8 mouse cellular contexts compared by ENCODE assay signal in the genomic region with DNA sequence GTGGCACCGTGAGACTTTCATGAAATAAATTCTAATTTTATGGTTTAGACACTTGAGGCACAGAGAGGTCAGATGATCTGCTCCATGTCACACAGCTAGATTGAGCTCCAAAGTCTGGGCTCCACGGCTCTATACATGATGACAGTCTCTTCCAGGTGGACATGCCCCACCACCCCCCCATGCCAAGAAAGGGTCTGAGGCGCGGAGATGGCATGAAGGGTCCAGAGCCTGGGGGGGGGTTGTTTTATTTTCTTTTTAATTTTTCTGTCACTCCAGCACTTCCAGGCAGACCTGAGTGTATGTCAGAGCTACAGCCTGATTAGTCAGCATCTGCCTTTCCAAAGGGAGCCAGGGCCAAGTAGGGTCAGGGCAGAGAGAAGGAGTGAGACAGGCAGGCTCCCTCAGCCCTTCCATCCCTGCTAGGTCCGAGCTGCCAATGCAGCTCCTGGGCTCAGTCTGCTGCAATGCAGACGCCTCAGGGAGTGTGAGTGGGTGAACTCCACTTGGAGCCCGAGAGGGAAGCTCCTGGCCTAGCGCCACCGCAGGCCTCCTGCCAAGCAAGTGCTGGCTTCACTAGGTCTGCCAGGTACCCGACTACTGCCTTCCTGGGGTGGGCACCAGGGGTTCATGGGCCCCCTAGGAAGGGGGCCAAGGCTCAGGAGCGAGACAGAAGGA. TPM values are rescaled to one million over a fixed set of nuclear protein-coding genes. Genes with fewer than 3 reads are reported as not detected.
DNase-seq lines count a peak whose midpoint lies in the region; ATAC-seq and TF ChIP-seq lines count a peak whose summit lies in the region.

No protein-coding gene starts in this region.

- no peaks in the 10 kb centered on the region for H3K9me3 ChIP-seq in forebrain, embryonic 14.5 days (replicated peaks; ENCODE audit: control insufficient read depth, low read length)
- no peaks in the 10 kb centered on the region for H3K9me3 ChIP-seq in forebrain, embryonic 10.5 days
- H3K9me3 ChIP-seq in heart, postnatal 0 days (replicated peaks; ENCODE audit: control insufficient read depth, low read length), result no peaks in the 10 kb centered on the region
- no peaks in the 10 kb centered on the region for H3K9me3 ChIP-seq in liver, embryonic 12.5 days (replicated peaks)
- no peaks in the 10 kb centered on the region for H3K9me3 ChIP-seq in intestine, postnatal 0 days (ENCODE audit: control insufficient read depth)

- H3K9ac ChIP-seq in forebrain, embryonic 14.5 days (ENCODE audit: low read length), result no peak overlapping the region
- H3K9ac ChIP-seq in heart, postnatal 0 days (replicated peaks; ENCODE audit: low read depth, low read length), result 0 out of 2 replicates have a peak overlapping the region, but pooled peaks have one; percentile 26
- H3K9ac ChIP-seq in liver, embryonic 12.5 days, result peak overlapping the region; percentile 19
- no peak overlapping the region for H3K9ac ChIP-seq in intestine, postnatal 0 days (ENCODE audit: low read depth, low read length)

- H3K36me3 ChIP-seq in forebrain, embryonic 14.5 days (ENCODE audit: control insufficient read depth, insufficient read depth, low read length), result no peaks in the 10 kb centered on the region
- no peaks in the 10 kb centered on the region for H3K36me3 ChIP-seq in forebrain, embryonic 10.5 days (replicated peaks)
- H3K36me3 ChIP-seq in heart, postnatal 0 days (replicated peaks; ENCODE audit: control insufficient read depth, insufficient read depth, low read length), result no peaks in the 10 kb centered on the region
- H3K36me3 ChIP-seq in liver, embryonic 12.5 days, result peaks cover 9% of the 10 kb centered on the region
- no peaks in the 10 kb centered on the region; the same call in 1 of the 2 replicates for H3K36me3 ChIP-seq in intestine, postnatal 0 days (ENCODE audit: control insufficient read depth, insufficient read depth)

- H3K4me1 ChIP-seq in forebrain, embryonic 14.5 days (ENCODE audit: control insufficient read depth, insufficient read depth, low read length), result peaks cover 3% of the 10 kb centered on the region
- H3K4me1 ChIP-seq in forebrain, embryonic 10.5 days, result peaks cover 20% of the 10 kb centered on the region
- peaks cover 11% of the 10 kb centered on the region; the same call in 1 of the 2 replicates for H3K4me1 ChIP-seq in heart, postnatal 0 days (ENCODE audit: control insufficient read depth, insufficient read depth)
- H3K4me1 ChIP-seq in liver, embryonic 12.5 days, result peaks cover 60% of the 10 kb centered on the region
- H3K4me1 ChIP-seq in intestine, postnatal 0 days (replicated peaks; ENCODE audit: control insufficient read depth, insufficient read depth, low read length), result peaks cover 6% of the 10 kb centered on the region; the same call in 1 of the 2 replicates

- peak; percentile 42; the same call in 1 of the 2 replicates for ATAC-seq in forebrain, embryonic 14.5 days
- no peak for ATAC-seq in heart, postnatal 0 days (ENCODE audit: insufficient read depth, low read depth)
- no peak for ATAC-seq in liver, embryonic 12.5 days
- ATAC-seq in intestine, postnatal 0 days, result no peak
- ATAC-seq in erythroid progenitor cell, adult 5-6 weeks (replicated peaks; ENCODE audit: low FRiP score, poor library complexity, severe bottlenecking), result no peak

- no peak overlapping the region for H3K4me3 ChIP-seq in forebrain, embryonic 14.5 days (ENCODE audit: low read depth, low read length)
- H3K4me3 ChIP-seq in forebrain, embryonic 10.5 days, result no peak overlapping the region
- H3K4me3 ChIP-seq in heart, postnatal 0 days (ENCODE audit: low read depth, low read length), result no peak overlapping the region
- H3K4me3 ChIP-seq in liver, embryonic 12.5 days, result no peak overlapping the region
- H3K4me3 ChIP-seq in intestine, postnatal 0 days (ENCODE audit: low read depth, low read length), result no peak overlapping the region

- no peak for TF ChIP-seq EP300 in heart, postnatal 0 days (IDR thresholded peaks at IDR 0.05; ENCODE audit: low read depth)

- DNase-seq in forebrain, embryonic 14.5 days (ENCODE audit: low spot score), result peak; percentile 61
- DNase-seq in forebrain, embryonic 10.5 days (ENCODE audit: extremely low spot score, low spot score), result no peak
- DNase-seq in thymus, postnatal 4 days, result peak; percentile 22
- DNase-seq in thymus, postnatal 25 days, result no peak
- no peak for DNase-seq in heart, postnatal 0 days (ENCODE audit: low spot score)

- no peak overlapping the region for H3K27ac ChIP-seq in forebrain, embryonic 14.5 days (ENCODE audit: low read depth, low read length)
- H3K27ac ChIP-seq in forebrain, embryonic 10.5 days, result no peak overlapping the region
- no peak overlapping the region for H3K27ac ChIP-seq in heart, postnatal 0 days (ENCODE audit: low read depth)
- peak overlapping the region; percentile 92 for H3K27ac ChIP-seq in liver, embryonic 12.5 days
- H3K27ac ChIP-seq in intestine, postnatal 0 days (ENCODE audit: low read depth, low read length), result no peak overlapping the region

- no peak for TF ChIP-seq CTCF in heart, postnatal 0 days (IDR thresholded peaks at IDR 0.05; ENCODE audit: low read depth)
- TF ChIP-seq CTCF in intestine, postnatal 0 days (IDR thresholded peaks at IDR 0.05; ENCODE audit: low read depth), result no peak

- H3K4me2 ChIP-seq in forebrain, embryonic 14.5 days (ENCODE audit: low read length), result no peak overlapping the region
- no peak overlapping the region for H3K4me2 ChIP-seq in heart, postnatal 0 days (ENCODE audit: low read depth, low read length)
- H3K4me2 ChIP-seq in liver, embryonic 12.5 days, result peak overlapping the region; percentile 89
- H3K4me2 ChIP-seq in intestine, postnatal 0 days (replicated peaks; ENCODE audit: low read depth), result no peak overlapping the region

- H3K27me3 ChIP-seq in forebrain, embryonic 14.5 days (replicated peaks; ENCODE audit: control insufficient read depth, insufficient read depth, low read length), result peaks cover 13% of the 10 kb centered on the region; the same call in 1 of the 2 replicates
- H3K27me3 ChIP-seq in forebrain, embryonic 10.5 days (ENCODE audit: poor library complexity, severe bottlenecking), result peaks cover 27% of the 10 kb centered on the region
- no peaks in the 10 kb centered on the region for H3K27me3 ChIP-seq in heart, postnatal 0 days (ENCODE audit: control insufficient read depth, insufficient read depth, low read length)
- peaks cover 8% of the 10 kb centered on the region; the same call in 1 of the 2 replicates for H3K27me3 ChIP-seq in liver, embryonic 12.5 days (replicated peaks)
- H3K27me3 ChIP-seq in intestine, postnatal 0 days (replicated peaks; ENCODE audit: control insufficient read depth, insufficient read depth, low read length), result no peaks in the 10 kb centered on the region

- 59% methylated on average over 11 of the region's 11 CpGs for WGBS in forebrain, embryonic 14.5 days
- 83% methylated on average over 11 of the region's 11 CpGs for WGBS in forebrain, embryonic 10.5 days
- WGBS in heart, postnatal 0 days, result 48% methylated on average over 11 of the region's 11 CpGs
- WGBS in liver, embryonic 12.5 days (ENCODE audit: insufficient replicate concordance), result 82% methylated on average over 11 of the region's 11 CpGs
- 80% methylated on average over 11 of the region's 11 CpGs for WGBS in intestine, postnatal 0 days

RNA-seq across cellular contexts. Expression of a gene that starts 2.3 kb away (rescaled TPM):
- polyA plus RNA-seq in forebrain, embryonic 14.5 days (2014; fragmentation: Nextera tagmentation; extraction: Ambion mirVana), result 6.8 and 7.9 TPM in 2 replicates
- 0.52 and 0.65 TPM in 2 replicates for polyA plus RNA-seq in forebrain, embryonic 10.5 days (2016; fragmentation: Nextera tagmentation; extraction: Ambion mirVana)
- total RNA-seq in heart, postnatal 0 days (2014; rRNA removed; ENCODE audit: low replicate concordance), result 1.8 and 5.4 TPM in 2 replicates
- 2.3 and 3.0 TPM in 2 replicates for polyA plus RNA-seq in heart, postnatal 0 days (2015; fragmentation: Nextera tagmentation; extraction: Ambion mirVana)
- 5.0 and 5.6 TPM in 2 replicates for polyA plus RNA-seq in liver, embryonic 12.5 days (2016; fragmentation: Nextera tagmentation; extraction: Ambion mirVana)
- polyA plus RNA-seq in intestine, postnatal 0 days (2015; fragmentation: Nextera tagmentation; extraction: Ambion mirVana), result 4.0 and 4.6 TPM in 2 replicates
- 22.3 and 24.7 TPM in 2 replicates for total RNA-seq in erythroid progenitor cell, adult 5-6 weeks (2015; ENCODE audit: low replicate concordance)
- total RNA-seq in erythroid progenitor cell, adult 5-6 weeks (2017; ENCODE audit: low replicate concordance), result 23.8 and 25.2 TPM in 2 replicates

RNA-seq across cellular contexts. Expression of a gene that starts 18.8 kb away (rescaled TPM):
- polyA plus RNA-seq in forebrain, embryonic 14.5 days (2014; fragmentation: Nextera tagmentation; extraction: Ambion mirVana), result 19.8 and 21.0 TPM in 2 replicates
- 16.8 and 17.8 TPM in 2 replicates for polyA plus RNA-seq in forebrain, embryonic 10.5 days (2016; fragmentation: Nextera tagmentation; extraction: Ambion mirVana)
- total RNA-seq in heart, postnatal 0 days (2014; rRNA removed; ENCODE audit: low replicate concordance), result 37.6 and 55.1 TPM in 2 replicates
- 19.0 and 19.3 TPM in 2 replicates for polyA plus RNA-seq in heart, postnatal 0 days (2015; fragmentation: Nextera tagmentation; extraction: Ambion mirVana)
- 19.1 and 20.2 TPM in 2 replicates for polyA plus RNA-seq in liver, embryonic 12.5 days (2016; fragmentation: Nextera tagmentation; extraction: Ambion mirVana)
- polyA plus RNA-seq in intestine, postnatal 0 days (2015; fragmentation: Nextera tagmentation; extraction: Ambion mirVana), result 21.3 and 25.0 TPM in 2 replicates
- 2.5 TPM in 1 of 2 replicates, not detected in the other for total RNA-seq in erythroid progenitor cell, adult 5-6 weeks (2015; ENCODE audit: low replicate concordance)
- 3.5 and 15.1 TPM in 2 replicates for total RNA-seq in erythroid progenitor cell, adult 5-6 weeks (2017; ENCODE audit: low replicate concordance)

RNA-seq across cellular contexts. Expression of a gene that starts 22.6 kb away (rescaled TPM):
- polyA plus RNA-seq in forebrain, embryonic 14.5 days (2014; fragmentation: Nextera tagmentation; extraction: Ambion mirVana), result 52.1 and 56.5 TPM in 2 replicates
- 136 and 140 TPM in 2 replicates for polyA plus RNA-seq in forebrain, embryonic 10.5 days (2016; fragmentation: Nextera tagmentation; extraction: Ambion mirVana)
- total RNA-seq in heart, postnatal 0 days (2014; rRNA removed; ENCODE audit: low replicate concordance), result 12.2 and 18.0 TPM in 2 replicates
- 70.7 and 76.9 TPM in 2 replicates for polyA plus RNA-seq in heart, postnatal 0 days (2015; fragmentation: Nextera tagmentation; extraction: Ambion mirVana)
- 94.1 and 100 TPM in 2 replicates for polyA plus RNA-seq in liver, embryonic 12.5 days (2016; fragmentation: Nextera tagmentation; extraction: Ambion mirVana)
- 75.5 and 76.9 TPM in 2 replicates for polyA plus RNA-seq in intestine, postnatal 0 days (2015; fragmentation: Nextera tagmentation; extraction: Ambion mirVana)
- 22.6 and 57.3 TPM in 2 replicates for total RNA-seq in erythroid progenitor cell, adult 5-6 weeks (2015; ENCODE audit: low replicate concordance)
- total RNA-seq in erythroid progenitor cell, adult 5-6 weeks (2017; ENCODE audit: low replicate concordance), result 21.8 and 56.7 TPM in 2 replicates

Comparison
In these comparisons a context has a peak if more than half of its experiments do, and no peak if none do; other contexts are left out.
1. DNase-seq: peak in forebrain, embryonic 14.5 days (single experiment) and thymus, postnatal 4 days (single experiment); none in forebrain, embryonic 10.5 days (single experiment), thymus, postnatal 25 days (single experiment) and heart, postnatal 0 days (single experiment).
2. H3K9ac ChIP-seq: peak in heart, postnatal 0 days (single experiment) and liver, embryonic 12.5 days (single experiment); none in forebrain, embryonic 14.5 days (single experiment) and intestine, postnatal 0 days (single experiment).